Mouse (Mus musculus): ENCODE results near the gene Ermap. TPM values are rescaled to one million over a fixed set of nuclear protein-coding genes. Genes with fewer than 3 reads are reported as not detected.

The Ermap gene
- total and polyA plus RNA-seq, 2 experiments: 0.09 TPM; not detected in 1

GRCm38 (mm10) chr4:119188060-119188785 lies 1.6 kb downstream of the Ermap start:
- Histone ChIP-seq H3K4me1 (ENCODE audit: control insufficient read depth, insufficient read depth, low read length) (no peaks in the 10 kb centered on the region), H3K36me3 (ENCODE audit: control insufficient read depth, insufficient read depth, low read length) (no peaks in the 10 kb centered on the region), H3K4me3 (ENCODE audit: insufficient read depth, low read depth, low read length) (no peak overlapping the region), H3K27ac (replicated peaks; ENCODE audit: insufficient read depth, low read depth, low read length) (no peak overlapping the region), H3K27me3 (ENCODE audit: control insufficient read depth, insufficient read depth, low read length) (0 out of 2 replicates have a peak, but pooled peaks cover 4% of the 10 kb centered on the region), H3K9ac (ENCODE audit: low read depth, low read length) (no peak overlapping the region), H3K79me2 (ENCODE audit: control insufficient read depth, insufficient read depth, low read length) (no peaks in the 10 kb centered on the region)
- 45% methylated on average over 11 of the region's 11 CpGs for WGBS
- TF ChIP-seq POLR2A (IDR thresholded peaks at IDR 0.05; ENCODE audit: extremely low read depth, insufficient read depth, low read length) (no peak), CTCF (IDR thresholded peaks at IDR 0.05; ENCODE audit: low read depth, low read length) (peak; percentile 29; the same call in 1 of the 2 replicates)
- DNase-seq (ENCODE audit: extremely low read depth, low read depth, low spot score): no peak

GRCm38 (mm10) chr4:119185771-119186170 lies 4.0 kb downstream of the Ermap start:
- H3K4me3 ChIP-seq (ENCODE audit: insufficient read depth, low read depth, low read length): no peak overlapping the region
- H3K27ac ChIP-seq (replicated peaks; ENCODE audit: insufficient read depth, low read depth, low read length): no peak overlapping the region
- no peak for DNase-seq (ENCODE audit: extremely low read depth, low read depth, low spot score)
- no peaks in the 10 kb centered on the region for H3K36me3 ChIP-seq (ENCODE audit: control insufficient read depth, insufficient read depth, low read length)
- 0 out of 2 replicates have a peak, but pooled peaks cover 4% of the 10 kb centered on the region for H3K27me3 ChIP-seq (ENCODE audit: control insufficient read depth, insufficient read depth, low read length)
- no peaks in the 10 kb centered on the region for H3K79me2 ChIP-seq (ENCODE audit: control insufficient read depth, insufficient read depth, low read length)
- H3K4me1 ChIP-seq (ENCODE audit: control insufficient read depth, insufficient read depth, low read length): no peaks in the 10 kb centered on the region
- no peak overlapping the region for H3K9ac ChIP-seq (ENCODE audit: low read depth, low read length)
- no peak for TF ChIP-seq POLR2A (IDR thresholded peaks at IDR 0.05; ENCODE audit: extremely low read depth, insufficient read depth, low read length)
- no peak for TF ChIP-seq CTCF (IDR thresholded peaks at IDR 0.05; ENCODE audit: low read depth, low read length)
- 83% methylated on average over 4 of the region's 4 CpGs for WGBS

DNA sequence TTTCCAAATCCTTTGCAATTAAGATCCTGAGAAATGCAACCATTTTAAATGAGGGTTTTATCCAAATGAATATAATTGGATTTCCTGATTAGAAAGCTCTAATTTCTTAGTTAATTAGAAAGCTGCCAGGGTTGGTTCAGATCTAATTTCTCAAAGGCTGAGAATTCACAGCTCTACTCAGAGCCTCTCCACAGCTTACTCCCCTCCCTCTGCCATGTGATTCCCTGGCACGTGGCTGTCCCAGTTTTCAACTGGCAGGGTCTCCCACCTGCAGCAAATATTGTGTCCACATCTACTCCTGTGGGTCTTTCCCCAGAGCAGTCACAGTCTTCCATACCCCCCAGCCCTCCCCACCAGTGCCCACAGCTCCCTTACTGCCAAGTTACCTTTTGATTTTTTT lies 6.3 kb downstream of the Ermap start:
- Histone ChIP-seq H3K79me2 (ENCODE audit: control insufficient read depth, insufficient read depth, low read length) (no peaks in the 10 kb centered on the region), H3K36me3 (ENCODE audit: control insufficient read depth, insufficient read depth, low read length) (no peaks in the 10 kb centered on the region), H3K9ac (ENCODE audit: low read depth, low read length) (no peak overlapping the region), H3K4me1 (ENCODE audit: control insufficient read depth, insufficient read depth, low read length) (no peaks in the 10 kb centered on the region), H3K4me3 (ENCODE audit: insufficient read depth, low read depth, low read length) (no peak overlapping the region), H3K27ac (replicated peaks; ENCODE audit: insufficient read depth, low read depth, low read length) (no peak overlapping the region), H3K27me3 (ENCODE audit: control insufficient read depth, insufficient read depth, low read length) (0 out of 2 replicates have a peak, but pooled peaks cover 4% of the 10 kb centered on the region)
- WGBS: 43% methylated on average over 1 of the region's 1 CpGs
- TF ChIP-seq CTCF (IDR thresholded peaks at IDR 0.05; ENCODE audit: low read depth, low read length) (no peak), POLR2A (IDR thresholded peaks at IDR 0.05; ENCODE audit: extremely low read depth, insufficient read depth, low read length) (no peak)
- no peak for DNase-seq (ENCODE audit: extremely low read depth, low read depth, low spot score)

DNA sequence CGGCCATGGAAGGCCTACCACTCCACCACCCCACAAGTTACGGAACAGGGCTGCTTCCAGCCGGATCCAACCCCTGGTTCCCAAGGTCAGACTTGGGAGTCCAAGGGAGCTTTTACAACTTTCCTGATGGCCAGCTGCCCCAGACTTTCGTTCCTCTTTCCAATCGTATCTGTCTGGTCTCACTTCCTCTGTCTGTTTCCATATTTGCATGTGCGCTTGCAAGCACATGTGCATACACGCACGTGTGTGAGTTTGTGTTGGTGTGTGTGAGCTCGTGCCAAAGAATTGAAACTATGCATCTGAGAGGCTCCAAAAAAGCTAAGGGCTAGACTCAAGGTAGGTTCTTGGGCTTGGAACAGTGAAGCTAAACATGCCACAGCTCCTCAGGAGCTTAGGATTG lies 8.4 kb downstream of the Ermap start:
- no peak overlapping the region for H3K9ac ChIP-seq (ENCODE audit: low read depth, low read length)
- TF ChIP-seq POLR2A (IDR thresholded peaks at IDR 0.05; ENCODE audit: extremely low read depth, insufficient read depth, low read length): no peak
- no peak for TF ChIP-seq CTCF (IDR thresholded peaks at IDR 0.05; ENCODE audit: low read depth, low read length)
- H3K27me3 ChIP-seq (ENCODE audit: control insufficient read depth, insufficient read depth, low read length): no peaks in the 10 kb centered on the region
- H3K27ac ChIP-seq (replicated peaks; ENCODE audit: insufficient read depth, low read depth, low read length): no peak overlapping the region
- DNase-seq (ENCODE audit: extremely low read depth, low read depth, low spot score): peak; percentile 23
- H3K4me1 ChIP-seq (ENCODE audit: control insufficient read depth, insufficient read depth, low read length): peaks cover 3% of the 10 kb centered on the region; the same call in 1 of the 2 replicates
- H3K79me2 ChIP-seq (ENCODE audit: control insufficient read depth, insufficient read depth, low read length): no peaks in the 10 kb centered on the region
- no peaks in the 10 kb centered on the region for H3K36me3 ChIP-seq (ENCODE audit: control insufficient read depth, insufficient read depth, low read length)
- WGBS: 77% methylated on average over 9 of the region's 9 CpGs
- no peak overlapping the region for H3K4me3 ChIP-seq (ENCODE audit: insufficient read depth, low read depth, low read length)

- WGBS: 64% methylated on average over 4 of the region's 4 CpGs
- Histone ChIP-seq H3K4me1 (ENCODE audit: control insufficient read depth, insufficient read depth, low read length) (peaks cover 3% of the 10 kb centered on the region; the same call in 1 of the 2 replicates), H3K27ac (replicated peaks; ENCODE audit: insufficient read depth, low read depth, low read length) (no peak overlapping the region), H3K36me3 (ENCODE audit: control insufficient read depth, insufficient read depth, low read length) (no peaks in the 10 kb centered on the region), H3K79me2 (ENCODE audit: control insufficient read depth, insufficient read depth, low read length) (no peaks in the 10 kb centered on the region), H3K27me3 (ENCODE audit: control insufficient read depth, insufficient read depth, low read length) (no peaks in the 10 kb centered on the region), H3K4me3 (ENCODE audit: insufficient read depth, low read depth, low read length) (no peak overlapping the region), H3K9ac (ENCODE audit: low read depth, low read length) (no peak overlapping the region)
- no peak for TF ChIP-seq CTCF (IDR thresholded peaks at IDR 0.05; ENCODE audit: low read depth, low read length)
- no peak for TF ChIP-seq POLR2A (IDR thresholded peaks at IDR 0.05; ENCODE audit: extremely low read depth, insufficient read depth, low read length)
- no peak for DNase-seq (ENCODE audit: extremely low read depth, low read depth, low spot score)
Observed at GRCm38 (mm10) chr4:119180133-119180707, 9.6 kb downstream of the Ermap start.

DNA sequence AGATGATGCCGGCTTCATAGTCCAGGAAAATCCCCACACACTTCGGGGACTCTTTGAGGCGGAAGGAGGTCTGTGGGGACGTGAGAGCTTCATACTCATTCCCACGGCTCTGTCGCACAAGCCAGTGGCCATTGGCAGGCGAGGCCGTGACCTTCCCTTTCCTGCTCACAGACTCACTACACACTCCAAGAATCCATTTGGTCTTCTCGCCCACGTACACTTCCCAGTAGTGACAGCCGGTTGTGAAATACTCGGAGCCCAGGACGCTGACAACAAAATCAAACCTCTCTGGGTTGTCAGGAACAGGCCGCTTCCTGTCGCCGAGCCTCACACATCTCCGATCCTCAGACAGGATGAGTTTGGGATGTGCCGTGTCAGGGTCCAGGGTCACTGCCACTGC lies 11.5 kb downstream of the Ermap start:
- Histone ChIP-seq H3K9ac (ENCODE audit: low read depth, low read length) (no peak overlapping the region), H3K4me1 (ENCODE audit: control insufficient read depth, insufficient read depth, low read length) (peaks cover 3% of the 10 kb centered on the region; the same call in 1 of the 2 replicates), H3K27me3 (ENCODE audit: control insufficient read depth, insufficient read depth, low read length) (no peaks in the 10 kb centered on the region), H3K4me3 (ENCODE audit: insufficient read depth, low read depth, low read length) (no peak overlapping the region), H3K36me3 (ENCODE audit: control insufficient read depth, insufficient read depth, low read length) (no peaks in the 10 kb centered on the region), H3K79me2 (ENCODE audit: control insufficient read depth, insufficient read depth, low read length) (no peaks in the 10 kb centered on the region), H3K27ac (replicated peaks; ENCODE audit: insufficient read depth, low read depth, low read length) (no peak overlapping the region)
- no peak for TF ChIP-seq CTCF (IDR thresholded peaks at IDR 0.05; ENCODE audit: low read depth, low read length)
- no peak for TF ChIP-seq POLR2A (IDR thresholded peaks at IDR 0.05; ENCODE audit: extremely low read depth, insufficient read depth, low read length)
- 42% methylated on average over 18 of the region's 18 CpGs for WGBS
- DNase-seq (ENCODE audit: extremely low read depth, low read depth, low spot score): no peak
